Mouse (Mus musculus) ovary, postnatal 10 days (tissue): ENCODE results near the gene Htra1.
A peak's percentile ranks its signal among the peaks of the same experiment; 100 is the strongest.

Source experiments
- DNase-seq: peaks from one replicate; pipeline ENCODE4 v3.0.0; 2022; ENCODE audit warnings: low spot score

Gene Htra1

GRCm38 (mm10) chr7:130966876-130967275 is 31.0 kb downstream of the Htra1 start:
- no peak for DNase-seq

GRCm38 (mm10) chr7:130967901-130968300 is 32.0 kb downstream of the Htra1 start:
- no peak for DNase-seq

- DNase-seq: no peak
Measured at GRCm38 (mm10) chr7:130968537-130968936, 32.6 kb downstream of the Htra1 start.

GRCm38 (mm10) chr7:130969076-130969475 is 33.2 kb downstream of the Htra1 start:
- no peak for DNase-seq

GRCm38 (mm10) chr7:130969507-130969906 is 33.6 kb downstream of the Htra1 start:
- no peak for DNase-seq

- DNase-seq: no peak
Measured at GRCm38 (mm10) chr7:130972767-130973166, 36.9 kb downstream of the Htra1 start.

- no peak for DNase-seq
Measured at GRCm38 (mm10) chr7:130976305-130976935, 40.5 kb downstream of the Htra1 start.

GRCm38 (mm10) chr7:130977794-130978521 is 42.0 kb downstream of the Htra1 start:
- DNase-seq: peak; percentile 52

- DNase-seq: no peak
Measured at GRCm38 (mm10) chr7:130978545-130978944, 42.6 kb downstream of the Htra1 start.

GRCm38 (mm10) chr7:130980130-130980529 is 44.2 kb downstream of the Htra1 start:
- no peak for DNase-seq

- no peak for DNase-seq
Measured at GRCm38 (mm10) chr7:130982371-130982770, 46.5 kb downstream of the Htra1 start.

- DNase-seq: no peak
Measured at GRCm38 (mm10) chr7:130982881-130983280, 47.0 kb downstream of the Htra1 start.

- DNase-seq: no peak
Measured at GRCm38 (mm10) chr7:130984294-130984693, 48.4 kb downstream of the Htra1 start.

GRCm38 (mm10) chr7:130985193-130985592 is 49.3 kb downstream of the Htra1 start:
- DNase-seq: no peak

GRCm38 (mm10) chr7:130985716-130986115 is 49.8 kb downstream of the Htra1 start:
- no peak for DNase-seq

GRCm38 (mm10) chr7:130988146-130988545 is 52.2 kb downstream of the Htra1 start:
- no peak for DNase-seq

- no peak for DNase-seq
Measured at GRCm38 (mm10) chr7:130989371-130989770, 53.5 kb downstream of the Htra1 start.

- no peak for DNase-seq
Measured at GRCm38 (mm10) chr7:130991174-130991789, 55.4 kb downstream of the Htra1 start.

- no peak for DNase-seq
Measured at GRCm38 (mm10) chr7:130993907-130994306, 58.0 kb downstream of the Htra1 start.

GRCm38 (mm10) chr7:131001976-131002726 is 66.2 kb downstream of the Htra1 start:
- DNase-seq: no peak

GRCm38 (mm10) chr7:131004071-131004470 is 68.2 kb downstream of the Htra1 start:
- DNase-seq: no peak

- no peak for DNase-seq
Measured at GRCm38 (mm10) chr7:131007221-131007620, 71.3 kb downstream of the Htra1 start.

GRCm38 (mm10) chr7:131009178-131009577 is 73.3 kb downstream of the Htra1 start:
- no peak for DNase-seq
